ENCODE assay signal across 13 mouse cellular contexts in genomic region chr2:145417738-145418137, GRCm38 (mm10).
"Had no signal": no experiment of that assay in that cellular context is flagged by ENCODE, and none has a peak within 500 bp of the region (broad histone marks: within the 10 kb centered on the region; RNA-seq: fewer than 3 reads in every experiment).

No protein-coding gene starts in this region.

- DNase-seq: kidney, adult 18-20 months; kidney, adult 9 months; kidney, postnatal 14 days; kidney, postnatal 4 days; liver, embryonic 13.5 days; lung, adult 2 months; lung, postnatal 14 days; lung, postnatal 4 days; midbrain, embryonic 14.5 days; thymus, adult 2 months; thymus, postnatal 14 days; thymus, postnatal 4 days had no signal

- ATAC-seq: intestine, embryonic 16.5 days had no signal
